Mouse (Mus musculus): ENCODE data around the gene Pakap. TPM values are rescaled to one million over a fixed set of nuclear protein-coding genes. Genes with fewer than 3 reads are reported as not detected.

Gene Pakap
- polyA plus RNA-seq, 1 experiment from 2014 or later = 57.2 TPM

GRCm38 (mm10) chr4:57652185-57652904 lies 84.4 kb downstream of the Pakap start:
- WGBS = 83% methylated on average over 5 of the region's 5 CpGs
- peaks cover 23% of the 10 kb centered on the region for H3K36me3 ChIP-seq (ENCODE audit: insufficient read depth)
- no peak for TF ChIP-seq CTCF (IDR thresholded peaks at IDR 0.05; ENCODE audit: low read depth)

GRCm38 (mm10) chr4:57655966-57656365 lies 88.0 kb downstream of the Pakap start:
- no peak overlapping the region for H3K4me2 ChIP-seq
- no peak for TF ChIP-seq CTCF (IDR thresholded peaks at IDR 0.05; ENCODE audit: low read depth)
- DNase-seq (no peak), ATAC-seq (ENCODE audit: insufficient read depth) (no peak)
- no peaks in the 10 kb centered on the region for H3K9me3 ChIP-seq (ENCODE audit: low read depth, low read length)
- H3K36me3 ChIP-seq (ENCODE audit: insufficient read depth) = peaks cover 3% of the 10 kb centered on the region; the same call in 1 of the 2 replicates
- no peaks in the 10 kb centered on the region for H3K27me3 ChIP-seq (ENCODE audit: insufficient read depth, low read length)
- H3K4me1 ChIP-seq (ENCODE audit: insufficient read depth) = no peaks in the 10 kb centered on the region
- WGBS = 39% methylated on average over 1 of the region's 1 CpGs
- H3K9ac ChIP-seq = no peak overlapping the region
- no peak overlapping the region for H3K27ac ChIP-seq (ENCODE audit: low read depth)
- H3K4me3 ChIP-seq (ENCODE audit: low read depth, low read length) = no peak overlapping the region

More at GRCm38 (mm10) chr4:57652185-57652904, 84.4 kb downstream of the Pakap start:
- no peak overlapping the region for H3K4me2 ChIP-seq
- H3K27me3 ChIP-seq (ENCODE audit: insufficient read depth, low read length) = no peaks in the 10 kb centered on the region
- ATAC-seq (ENCODE audit: insufficient read depth) (no peak), DNase-seq (no peak)
- H3K4me1 ChIP-seq (ENCODE audit: insufficient read depth) = no peaks in the 10 kb centered on the region
- H3K9ac ChIP-seq = no peak overlapping the region
- H3K4me3 ChIP-seq (ENCODE audit: low read depth, low read length) = no peak overlapping the region
- no peaks in the 10 kb centered on the region for H3K9me3 ChIP-seq (ENCODE audit: low read depth, low read length)
- no peak overlapping the region for H3K27ac ChIP-seq (ENCODE audit: low read depth)

GRCm38 (mm10) chr4:57656388-57656787 lies 88.4 kb downstream of the Pakap start:
- Histone ChIP-seq H3K9ac (no peak overlapping the region), H3K4me2 (no peak overlapping the region), H3K27ac (ENCODE audit: low read depth) (no peak overlapping the region), H3K9me3 (ENCODE audit: low read depth, low read length) (no peaks in the 10 kb centered on the region), H3K4me1 (ENCODE audit: insufficient read depth) (no peaks in the 10 kb centered on the region), H3K27me3 (ENCODE audit: insufficient read depth, low read length) (no peaks in the 10 kb centered on the region), H3K4me3 (ENCODE audit: low read depth, low read length) (no peak overlapping the region), H3K36me3 (ENCODE audit: insufficient read depth) (peaks cover 3% of the 10 kb centered on the region; the same call in 1 of the 2 replicates)
- WGBS = 87% methylated on average over 12 of the region's 12 CpGs
- no peak for TF ChIP-seq CTCF (IDR thresholded peaks at IDR 0.05; ENCODE audit: low read depth)
- no peak for ATAC-seq (ENCODE audit: insufficient read depth)
- no peak for DNase-seq

- no peak overlapping the region for H3K27ac ChIP-seq (ENCODE audit: low read depth)
- no peak for ATAC-seq (ENCODE audit: insufficient read depth)
- WGBS = 87% methylated on average over 3 of the region's 3 CpGs
- H3K9ac ChIP-seq = no peak overlapping the region
- no peaks in the 10 kb centered on the region for H3K27me3 ChIP-seq (ENCODE audit: insufficient read depth, low read length)
- no peaks in the 10 kb centered on the region for H3K9me3 ChIP-seq (ENCODE audit: low read depth, low read length)
- H3K4me1 ChIP-seq (ENCODE audit: insufficient read depth) = no peaks in the 10 kb centered on the region
- DNase-seq = no peak
- H3K36me3 ChIP-seq (ENCODE audit: insufficient read depth) = peaks cover 3% of the 10 kb centered on the region; the same call in 1 of the 2 replicates
- H3K4me3 ChIP-seq (ENCODE audit: low read depth, low read length) = no peak overlapping the region
- no peak overlapping the region for H3K4me2 ChIP-seq
- TF ChIP-seq CTCF (IDR thresholded peaks at IDR 0.05; ENCODE audit: low read depth) = peak; percentile 40
Observed at GRCm38 (mm10) chr4:57656861-57657260, 88.9 kb downstream of the Pakap start.

- Histone ChIP-seq H3K4me2 (no peak overlapping the region), H3K36me3 (ENCODE audit: insufficient read depth) (0 out of 2 replicates have a peak, but pooled peaks cover 7% of the 10 kb centered on the region), H3K4me1 (ENCODE audit: insufficient read depth) (no peaks in the 10 kb centered on the region), H3K27ac (ENCODE audit: low read depth) (no peak overlapping the region), H3K9me3 (ENCODE audit: low read depth, low read length) (no peaks in the 10 kb centered on the region), H3K27me3 (ENCODE audit: insufficient read depth, low read length) (no peaks in the 10 kb centered on the region), H3K9ac (no peak overlapping the region), H3K4me3 (ENCODE audit: low read depth, low read length) (no peak overlapping the region)
- WGBS = 24% methylated on average over 4 of the region's 4 CpGs
- no peak for TF ChIP-seq CTCF (IDR thresholded peaks at IDR 0.05; ENCODE audit: low read depth)
- ATAC-seq (ENCODE audit: insufficient read depth) (no peak), DNase-seq (peak; percentile 19)
Observed at GRCm38 (mm10) chr4:57660470-57660869, 92.5 kb downstream of the Pakap start.

- ATAC-seq (ENCODE audit: insufficient read depth) (no peak), DNase-seq (no peak)
- Histone ChIP-seq H3K9ac (no peak overlapping the region), H3K27me3 (ENCODE audit: insufficient read depth, low read length) (no peaks in the 10 kb centered on the region), H3K36me3 (ENCODE audit: insufficient read depth) (0 out of 2 replicates have a peak, but pooled peaks cover 9% of the 10 kb centered on the region), H3K4me2 (no peak overlapping the region), H3K4me1 (ENCODE audit: insufficient read depth) (no peaks in the 10 kb centered on the region), H3K9me3 (ENCODE audit: low read depth, low read length) (no peaks in the 10 kb centered on the region), H3K27ac (ENCODE audit: low read depth) (no peak overlapping the region), H3K4me3 (ENCODE audit: low read depth, low read length) (no peak overlapping the region)
- WGBS = 68% methylated on average over 3 of the region's 3 CpGs
- no peak for TF ChIP-seq CTCF (IDR thresholded peaks at IDR 0.05; ENCODE audit: low read depth)
Observed at GRCm38 (mm10) chr4:57666101-57666500, 98.1 kb downstream of the Pakap start.

GRCm38 (mm10) chr4:57670813-57671469 lies 103.0 kb downstream of the Pakap start:
- H3K9ac ChIP-seq = no peak overlapping the region
- H3K4me2 ChIP-seq = no peak overlapping the region
- 0 out of 2 replicates have a peak, but pooled peaks cover 2% of the 10 kb centered on the region for H3K36me3 ChIP-seq (ENCODE audit: insufficient read depth)
- DNase-seq = peak; percentile 69
- no peaks in the 10 kb centered on the region for H3K27me3 ChIP-seq (ENCODE audit: insufficient read depth, low read length)
- peak; percentile 57 for TF ChIP-seq CTCF (IDR thresholded peaks at IDR 0.05; ENCODE audit: low read depth)
- peaks cover 13% of the 10 kb centered on the region; the same call in 1 of the 2 replicates for H3K4me1 ChIP-seq (ENCODE audit: insufficient read depth)
- no peak overlapping the region for H3K4me3 ChIP-seq (ENCODE audit: low read depth, low read length)
- no peak overlapping the region for H3K27ac ChIP-seq (ENCODE audit: low read depth)
- ATAC-seq (ENCODE audit: insufficient read depth) = no peak
- WGBS = 40% methylated on average over 7 of the region's 7 CpGs
- no peaks in the 10 kb centered on the region for H3K9me3 ChIP-seq (ENCODE audit: low read depth, low read length)
